Mouse (Mus musculus): ENCODE data around the gene Atg101.

DNA sequence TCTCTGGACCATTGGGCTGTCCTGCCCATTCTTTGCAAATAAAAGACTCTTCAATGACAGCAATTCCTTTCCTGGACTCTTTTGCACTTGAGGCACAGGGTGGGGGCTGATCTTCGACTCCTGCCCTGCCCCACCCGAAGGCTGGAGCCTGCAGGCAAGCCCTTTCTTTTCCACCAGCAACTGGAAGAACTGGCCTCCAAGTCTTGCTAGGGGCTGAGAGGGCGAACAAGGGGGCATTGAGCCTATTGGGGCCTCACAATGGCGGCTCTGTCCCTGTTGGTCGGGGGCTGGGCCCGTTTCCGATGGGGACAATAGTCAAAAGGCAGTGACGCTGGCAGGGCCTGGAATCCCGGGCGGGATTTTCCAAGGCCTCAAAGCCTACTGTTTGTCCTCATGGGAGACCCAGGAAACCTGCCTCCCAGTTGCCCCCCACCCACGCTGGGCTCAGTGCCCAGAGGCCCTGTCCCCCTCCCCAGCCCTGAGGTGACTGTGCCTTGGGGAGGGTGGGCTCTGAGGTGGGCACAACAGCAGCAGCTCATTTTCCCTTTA is 6.6 kb upstream of the Atg101 start:
- no peak for TF ChIP-seq CTCF (IDR thresholded peaks at IDR 0.05; ENCODE audit: low read depth, low read length)
- no peak for TF ChIP-seq POLR2A (IDR thresholded peaks at IDR 0.05; ENCODE audit: extremely low read depth, insufficient read depth, low read length)

Measured in liver, adult 2 months (tissue).